ENCODE assay signal across 17 mouse cellular contexts in the genomic region with DNA sequence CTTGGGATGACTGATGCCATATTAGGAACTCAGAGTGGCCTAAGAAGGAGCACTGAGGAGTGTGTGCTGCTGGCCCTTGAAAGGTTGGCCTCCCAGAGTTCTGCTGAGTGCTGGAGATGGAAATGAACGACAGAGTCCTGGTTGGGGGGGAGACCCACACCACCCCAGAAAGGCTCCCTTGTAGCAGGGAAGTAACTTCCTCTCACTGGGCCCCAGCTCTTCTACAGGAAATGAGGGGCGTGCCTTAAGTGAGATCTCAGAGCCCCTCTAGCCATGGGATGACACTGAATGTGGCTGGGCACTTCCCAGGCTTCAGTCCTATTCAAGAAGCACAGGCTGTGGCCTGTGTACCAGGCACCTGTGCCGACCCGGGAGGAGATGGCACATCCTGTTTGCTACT.
DNase-seq lines count a peak whose midpoint lies in the region; ATAC-seq and TF ChIP-seq lines count a peak whose summit lies in the region.
"Had no signal": no experiment of that assay in that cellular context is flagged by ENCODE, and none has a peak within 500 bp of the region (broad histone marks: within the 10 kb centered on the region; RNA-seq: fewer than 3 reads in every experiment).

No protein-coding gene starts in this region.

- no peak for TF ChIP-seq POLR2A in spleen, adult 2 months (IDR thresholded peaks at IDR 0.05; ENCODE audit: low read depth, low read length)
- TF ChIP-seq POLR2A in bone marrow macrophage, adult 2 months (IDR thresholded peaks at IDR 0.05; ENCODE audit: borderline replicate concordance, low read depth, low read length): no peak

- no peak overlapping the region for H3K4me2 ChIP-seq in kidney, embryonic 16.5 days (replicated peaks; ENCODE audit: low read depth, low read length)
- H3K4me2 ChIP-seq: embryonic facial prominence, embryonic 12.5 days; forebrain, embryonic 12.5 days had no signal

- intact Hi-C loops in gastrocnemius, postnatal 36 days (cut with DNase I): no loop called here

- TF ChIP-seq CTCF in spleen, adult 2 months (IDR thresholded peaks at IDR 0.05; ENCODE audit: extremely low read depth, insufficient read depth, insufficient read length, insufficient replicate concordance): no peak
- TF ChIP-seq CTCF in bone marrow macrophage, adult 2 months (IDR thresholded peaks at IDR 0.05; ENCODE audit: low read depth, low read length): no peak

- H3K9me3 ChIP-seq in kidney, embryonic 16.5 days (ENCODE audit: low read length): no peaks in the 10 kb centered on the region
- H3K9me3 ChIP-seq: embryonic facial prominence, embryonic 12.5 days; forebrain, embryonic 12.5 days had no signal

- no peak overlapping the region for H3K9ac ChIP-seq in kidney, embryonic 16.5 days (replicated peaks; ENCODE audit: low read length)
- H3K9ac ChIP-seq: embryonic facial prominence, embryonic 12.5 days; forebrain, embryonic 12.5 days had no signal

- peak; percentile 38 for ATAC-seq in megakaryocyte progenitor cell, adult 5-6 weeks (replicated peaks; ENCODE audit: poor library complexity)
- ATAC-seq in kidney, embryonic 16.5 days (ENCODE audit: low FRiP score, low TSS enrichment): no peak

- 6% methylated on average over 4 of the region's 4 CpGs for WGBS in spleen, adult 2 months
- 54% methylated on average over 4 of the region's 4 CpGs for whole genome bisulfite sequencing in kidney, embryonic 16.5 days

- peak in 1 of 2 experiments; percentile 37 for DNase-seq in spleen, adult 2 months (ENCODE audit: low read depth in 1 of 2, low spot score in 2 of 2)
- DNase-seq in spleen, adult 12 weeks (ENCODE audit: low spot score): no peak
- no peak for DNase-seq in gastrocnemius, postnatal 36 days
- DNase-seq in kidney, postnatal 36 days: no peak
- DNase-seq: adrenal gland, postnatal 10 days; cerebellum, postnatal 25 days; gastrocnemius, adult 2 months; heart, postnatal 4 days; kidney, adult 18-20 months; kidney, postnatal 4 days; layer of hippocampus, postnatal 36 days; right cerebral cortex, adult 18-20 months had no signal

- H3K36me3 ChIP-seq in spleen, adult 2 months (ENCODE audit: control insufficient read depth, insufficient read depth, low read length): no peaks in the 10 kb centered on the region
- H3K36me3 ChIP-seq in kidney, embryonic 16.5 days (ENCODE audit: insufficient read depth, low read length): no peaks in the 10 kb centered on the region
- H3K36me3 ChIP-seq: embryonic facial prominence, embryonic 12.5 days; forebrain, embryonic 12.5 days had no signal

- H3K4me3 ChIP-seq in spleen, adult 2 months (ENCODE audit: extremely low read depth, insufficient read depth, insufficient read length): no peak overlapping the region; the same call in 1 of the 2 replicates
- H3K4me3 ChIP-seq in bone marrow macrophage, adult 2 months (ENCODE audit: insufficient read depth, low read length): no peak overlapping the region; the same call in 1 of the 2 replicates
- H3K4me3 ChIP-seq in kidney, embryonic 16.5 days (ENCODE audit: low read length): no peak overlapping the region
- H3K4me3 ChIP-seq: embryonic facial prominence, embryonic 12.5 days; forebrain, embryonic 12.5 days; gastrocnemius, adult 2 months had no signal

- peaks cover 46% of the 10 kb centered on the region for H3K4me1 ChIP-seq in spleen, adult 2 months (ENCODE audit: control insufficient read depth, insufficient read depth, insufficient read length)
- H3K4me1 ChIP-seq in bone marrow macrophage, adult 2 months (ENCODE audit: control insufficient read depth, insufficient read depth, low read length): peaks cover 23% of the 10 kb centered on the region
- H3K4me1 ChIP-seq in kidney, embryonic 16.5 days (ENCODE audit: insufficient read depth, low read length): peaks cover 19% of the 10 kb centered on the region; the same call in 1 of the 2 replicates

- no peaks in the 10 kb centered on the region for H3K27me3 ChIP-seq in spleen, adult 2 months (ENCODE audit: control insufficient read depth, insufficient read depth, low read length)
- peaks cover 7% of the 10 kb centered on the region; the same call in 1 of the 2 replicates for H3K27me3 ChIP-seq in kidney, embryonic 16.5 days (ENCODE audit: insufficient read depth, low read length)

- H3K27ac ChIP-seq in spleen, adult 2 months (ENCODE audit: insufficient read depth, low read length): peak overlapping the region; percentile 60
- H3K27ac ChIP-seq in bone marrow macrophage, adult 2 months (ENCODE audit: insufficient read depth, low read depth, low read length): peak overlapping the region; percentile 30
- H3K27ac ChIP-seq in kidney, embryonic 16.5 days (ENCODE audit: low read length): no peak overlapping the region
- H3K27ac ChIP-seq: embryonic facial prominence, embryonic 12.5 days; forebrain, embryonic 12.5 days; gastrocnemius, adult 2 months had no signal
